Mouse (Mus musculus): ENCODE measurements at regions not wholly inside any gene's neighbourhood (a gene's known extent, or its start where the extent isn't known, plus 50 kb on each side); places are given as distances from the start of the nearest gene placed in this dataset.
A peak's percentile ranks its signal among the peaks of the same experiment; 100 is the strongest.

GRCm38 (mm10) chr14:60525284-60525962 lies 108.4 kb upstream of the Spata13 start:
- peak; percentile 88 for ATAC-seq (ENCODE audit: poor library complexity, severe bottlenecking)

GRCm38 (mm10) chr14:60525979-60526378 lies 107.8 kb upstream of the Spata13 start:
- ATAC-seq (ENCODE audit: poor library complexity, severe bottlenecking), result no peak

GRCm38 (mm10) chr14:60526832-60527231 lies 107.0 kb upstream of the Spata13 start:
- ATAC-seq (ENCODE audit: poor library complexity, severe bottlenecking), result no peak

- ATAC-seq (ENCODE audit: poor library complexity, severe bottlenecking), result no peak
Observed at GRCm38 (mm10) chr14:60527951-60528350, 105.8 kb upstream of the Spata13 start.

GRCm38 (mm10) chr14:60528520-60528919 lies 105.3 kb upstream of the Spata13 start:
- ATAC-seq (ENCODE audit: poor library complexity, severe bottlenecking), result no peak

- no peak for ATAC-seq (ENCODE audit: poor library complexity, severe bottlenecking)
Observed at GRCm38 (mm10) chr14:60529022-60529421, 104.8 kb upstream of the Spata13 start.

- no peak for ATAC-seq (ENCODE audit: poor library complexity, severe bottlenecking)
Observed at GRCm38 (mm10) chr14:60529646-60530347, 104.0 kb upstream of the Spata13 start.

GRCm38 (mm10) chr14:60530348-60530711 lies 103.5 kb upstream of the Spata13 start:
- no peak for ATAC-seq (ENCODE audit: poor library complexity, severe bottlenecking)

GRCm38 (mm10) chr14:60530973-60531372 lies 102.8 kb upstream of the Spata13 start:
- no peak for ATAC-seq (ENCODE audit: poor library complexity, severe bottlenecking)

GRCm38 (mm10) chr14:60531766-60532165 lies 102.0 kb upstream of the Spata13 start:
- no peak for ATAC-seq (ENCODE audit: poor library complexity, severe bottlenecking)

- no peak for ATAC-seq (ENCODE audit: poor library complexity, severe bottlenecking)
Observed at GRCm38 (mm10) chr14:60533452-60534224, 100.2 kb upstream of the Spata13 start.

GRCm38 (mm10) chr14:60539040-60539439 lies 94.8 kb upstream of the Spata13 start:
- no peak for ATAC-seq (ENCODE audit: poor library complexity, severe bottlenecking)

- no peak for ATAC-seq (ENCODE audit: poor library complexity, severe bottlenecking)
Observed at GRCm38 (mm10) chr14:60540111-60540510, 93.7 kb upstream of the Spata13 start.

- ATAC-seq (ENCODE audit: poor library complexity, severe bottlenecking), result no peak
Observed at GRCm38 (mm10) chr14:60541596-60541995, 92.2 kb upstream of the Spata13 start.

GRCm38 (mm10) chr14:60544767-60545166 lies 89.0 kb upstream of the Spata13 start:
- no peak for ATAC-seq (ENCODE audit: poor library complexity, severe bottlenecking)

- ATAC-seq (ENCODE audit: poor library complexity, severe bottlenecking), result no peak
Observed at GRCm38 (mm10) chr14:60554222-60554740, 79.5 kb upstream of the Spata13 start.

- ATAC-seq (ENCODE audit: poor library complexity, severe bottlenecking), result no peak
Observed at GRCm38 (mm10) chr14:60556541-60556940, 77.3 kb upstream of the Spata13 start.

GRCm38 (mm10) chr14:60557020-60557419 lies 76.8 kb upstream of the Spata13 start:
- no peak for ATAC-seq (ENCODE audit: poor library complexity, severe bottlenecking)

- no peak for ATAC-seq (ENCODE audit: poor library complexity, severe bottlenecking)
Observed at GRCm38 (mm10) chr14:60559376-60559775, 74.4 kb upstream of the Spata13 start.

GRCm38 (mm10) chr14:60559826-60560529 lies 73.8 kb upstream of the Spata13 start:
- no peak for ATAC-seq (ENCODE audit: poor library complexity, severe bottlenecking)

GRCm38 (mm10) chr14:60576281-60576680 lies 57.5 kb upstream of the Spata13 start:
- no peak for ATAC-seq (ENCODE audit: poor library complexity, severe bottlenecking)

All from megakaryocyte, adult 5-6 weeks (primary cell).